In genomic region chr4:129249288-129249687, GRCm38 (mm10) we compare ENCODE assay signal across 20 mouse cellular contexts. TPM values are rescaled to one million over a fixed set of nuclear protein-coding genes. Genes with fewer than 3 reads are reported as not detected.
DNase-seq lines count a peak whose midpoint lies in the region; ATAC-seq and TF ChIP-seq lines count a peak whose summit lies in the region.
"Had no signal": no experiment of that assay in that cellular context is flagged by ENCODE, and none has a peak within 500 bp of the region (broad histone marks: within the 10 kb centered on the region; RNA-seq: fewer than 3 reads in every experiment).

No protein-coding gene starts in this region.

- TF ChIP-seq CTCF in liver, adult 2 months (IDR thresholded peaks at IDR 0.05; ENCODE audit: low read depth, low read length): no peak

- peak overlapping the region; percentile 86; the same call in 1 of the 2 replicates for H3K4me2 ChIP-seq in forebrain, embryonic 15.5 days (replicated peaks)
- no peak overlapping the region for H3K4me2 ChIP-seq in forebrain, embryonic 14.5 days (ENCODE audit: low read length)
- H3K4me2 ChIP-seq in intestine, embryonic 16.5 days (ENCODE audit: low read depth, low read length): no peak overlapping the region
- peak overlapping the region; percentile 96 for H3K4me2 ChIP-seq in stomach, embryonic 15.5 days

- H3K9ac ChIP-seq in forebrain, embryonic 15.5 days (replicated peaks): no peak overlapping the region
- no peak overlapping the region for H3K9ac ChIP-seq in forebrain, embryonic 14.5 days (ENCODE audit: low read length)
- no peak overlapping the region for H3K9ac ChIP-seq in liver, adult 2 months (ENCODE audit: low read depth, low read length)
- peak overlapping the region; percentile 21; the same call in 1 of the 2 replicates for H3K9ac ChIP-seq in intestine, embryonic 16.5 days (ENCODE audit: low read depth, low read length)
- 0 out of 2 replicates have a peak overlapping the region, but pooled peaks have one; percentile 4 for H3K9ac ChIP-seq in stomach, embryonic 15.5 days
- H3K9ac ChIP-seq: lung, embryonic 14.5 days; midbrain, embryonic 12.5 days had no signal

- ATAC-seq in forebrain, embryonic 15.5 days (replicated peaks): no peak
- ATAC-seq in forebrain, embryonic 14.5 days: no peak
- no peak for ATAC-seq in intestine, embryonic 16.5 days
- ATAC-seq in stomach, embryonic 15.5 days (ENCODE audit: insufficient read depth, low FRiP score, low read depth): no peak
- ATAC-seq in erythroid progenitor cell, adult 5-6 weeks (replicated peaks; ENCODE audit: low FRiP score, poor library complexity, severe bottlenecking): no peak

- WGBS in forebrain, embryonic 15.5 days: 38% methylated on average over 7 of the region's 7 CpGs
- 31% methylated on average over 7 of the region's 7 CpGs for WGBS in forebrain, embryonic 14.5 days
- WGBS in liver, adult 2 months: 58% methylated on average over 7 of the region's 7 CpGs
- 48% methylated on average over 7 of the region's 7 CpGs for WGBS in intestine, embryonic 16.5 days
- WGBS in stomach, embryonic 15.5 days: 50% methylated on average over 7 of the region's 7 CpGs

- peaks cover 19% of the 10 kb centered on the region for H3K4me1 ChIP-seq in forebrain, embryonic 15.5 days
- peaks cover 6% of the 10 kb centered on the region; the same call in 1 of the 2 replicates for H3K4me1 ChIP-seq in forebrain, embryonic 14.5 days (ENCODE audit: control insufficient read depth, insufficient read depth, low read length)
- peaks cover 19% of the 10 kb centered on the region for H3K4me1 ChIP-seq in liver, adult 2 months (ENCODE audit: control insufficient read depth, insufficient read depth, low read length)
- peaks cover 32% of the 10 kb centered on the region for H3K4me1 ChIP-seq in intestine, embryonic 16.5 days (ENCODE audit: control insufficient read depth, insufficient read depth, low read length)
- peaks cover 44% of the 10 kb centered on the region for H3K4me1 ChIP-seq in stomach, embryonic 15.5 days

- no peak overlapping the region for H3K4me3 ChIP-seq in forebrain, embryonic 15.5 days
- H3K4me3 ChIP-seq in forebrain, embryonic 14.5 days (ENCODE audit: low read depth, low read length): no peak overlapping the region
- H3K4me3 ChIP-seq in liver, adult 2 months (ENCODE audit: insufficient read depth, low read depth, low read length): no peak overlapping the region
- H3K4me3 ChIP-seq in intestine, embryonic 16.5 days (ENCODE audit: low read length): no peak overlapping the region
- no peak overlapping the region for H3K4me3 ChIP-seq in stomach, embryonic 15.5 days (replicated peaks)

- no peak for TF ChIP-seq POLR2A in liver, adult 2 months (IDR thresholded peaks at IDR 0.05; ENCODE audit: extremely low read depth, insufficient read depth, low read length)

- no peaks in the 10 kb centered on the region for H3K36me3 ChIP-seq in forebrain, embryonic 15.5 days
- H3K36me3 ChIP-seq in forebrain, embryonic 14.5 days (ENCODE audit: control insufficient read depth, insufficient read depth, low read length): no peaks in the 10 kb centered on the region
- H3K36me3 ChIP-seq in liver, adult 2 months (ENCODE audit: control insufficient read depth, insufficient read depth, low read length): no peaks in the 10 kb centered on the region
- H3K36me3 ChIP-seq in intestine, embryonic 16.5 days (ENCODE audit: control insufficient read depth, insufficient read depth, low read length): no peaks in the 10 kb centered on the region
- H3K36me3 ChIP-seq in stomach, embryonic 15.5 days: no peaks in the 10 kb centered on the region
- H3K36me3 ChIP-seq: embryonic facial prominence, embryonic 15.5 days; forebrain, embryonic 10.5 days; liver, embryonic 13.5 days; midbrain, embryonic 12.5 days had no signal

- H3K79me2 ChIP-seq in liver, adult 2 months (ENCODE audit: control insufficient read depth, insufficient read depth, low read length): peaks cover 21% of the 10 kb centered on the region

- H3K27ac ChIP-seq in forebrain, embryonic 15.5 days (replicated peaks): no peak overlapping the region
- H3K27ac ChIP-seq in forebrain, embryonic 14.5 days (ENCODE audit: low read depth, low read length): no peak overlapping the region
- H3K27ac ChIP-seq in liver, adult 2 months (replicated peaks; ENCODE audit: insufficient read depth, low read depth, low read length): peak overlapping the region; percentile 77
- peak overlapping the region; percentile 98 for H3K27ac ChIP-seq in intestine, embryonic 16.5 days (ENCODE audit: low read length)
- H3K27ac ChIP-seq in stomach, embryonic 15.5 days: peak overlapping the region; percentile 90; the same call in 1 of the 2 replicates
- H3K27ac ChIP-seq: embryonic facial prominence, embryonic 15.5 days; liver, embryonic 13.5 days; midbrain, embryonic 12.5 days had no signal

- no peaks in the 10 kb centered on the region for H3K9me3 ChIP-seq in forebrain, embryonic 15.5 days
- no peaks in the 10 kb centered on the region for H3K9me3 ChIP-seq in forebrain, embryonic 14.5 days (replicated peaks; ENCODE audit: control insufficient read depth, low read length)
- H3K9me3 ChIP-seq in intestine, embryonic 16.5 days (ENCODE audit: control insufficient read depth, low read length): no peaks in the 10 kb centered on the region
- no peaks in the 10 kb centered on the region for H3K9me3 ChIP-seq in stomach, embryonic 15.5 days
- H3K9me3 ChIP-seq: embryonic facial prominence, embryonic 15.5 days; forebrain, embryonic 10.5 days; liver, embryonic 13.5 days; midbrain, embryonic 12.5 days had no signal

- no peak for DNase-seq in forebrain, embryonic 14.5 days (ENCODE audit: low spot score)
- peak; percentile 46 for DNase-seq in liver, adult 2 months (ENCODE audit: extremely low read depth, low read depth, low spot score)
- no peak for DNase-seq in liver
- no peak for DNase-seq in natural killer cell, adult 2 months (ENCODE audit: low spot score in 2 of 2)
- DNase-seq: adrenal gland, adult 2 months; cerebellum, postnatal 10 days; gastrocnemius, postnatal 36 days; liver, embryonic 13.5 days; lung, embryonic 14.5 days; lung, postnatal 36 days; right cerebral cortex, postnatal 25 days; thymus, postnatal 25 days had no signal

- peaks cover 45% of the 10 kb centered on the region for H3K27me3 ChIP-seq in forebrain, embryonic 15.5 days
- peaks cover 40% of the 10 kb centered on the region for H3K27me3 ChIP-seq in forebrain, embryonic 14.5 days (replicated peaks; ENCODE audit: control insufficient read depth, insufficient read depth, low read length)
- H3K27me3 ChIP-seq in liver, adult 2 months (ENCODE audit: control insufficient read depth, insufficient read depth, low read length): no peaks in the 10 kb centered on the region
- H3K27me3 ChIP-seq in intestine, embryonic 16.5 days (replicated peaks; ENCODE audit: control insufficient read depth, insufficient read depth, low read length): peaks cover 5% of the 10 kb centered on the region; the same call in 1 of the 2 replicates
- H3K27me3 ChIP-seq in stomach, embryonic 15.5 days (replicated peaks): no peaks in the 10 kb centered on the region

RNA-seq across cellular contexts. Expression of gene C77080, which starts 11.9 kb away (rescaled TPM):
- polyA plus RNA-seq in forebrain, embryonic 15.5 days (2015; fragmentation: Nextera tagmentation; extraction: Ambion mirVana): 4.1 and 4.5 TPM in 2 replicates
- 3.6 and 4.2 TPM in 2 replicates for polyA plus RNA-seq in forebrain, embryonic 14.5 days (2014; fragmentation: Nextera tagmentation; extraction: Ambion mirVana)
- 8.9 and 17.9 TPM in 2 replicates for total RNA-seq in liver, adult 2 months (2014; rRNA removed)
- 46.6 and 60.7 TPM in 2 replicates for polyA plus RNA-seq in liver, adult 2 months (2012; rRNA removed)
- 6.5 and 7.5 TPM in 2 replicates for polyA plus RNA-seq in intestine, embryonic 16.5 days (2015; fragmentation: Nextera tagmentation; extraction: Ambion mirVana)
- polyA plus RNA-seq in stomach, embryonic 15.5 days (2015; fragmentation: Nextera tagmentation; extraction: Ambion mirVana): 11.8 and 12.6 TPM in 2 replicates
- not detected in 2 replicates for total RNA-seq in erythroid progenitor cell, adult 5-6 weeks (2015; ENCODE audit: low replicate concordance)
- total RNA-seq in erythroid progenitor cell, adult 5-6 weeks (2017; ENCODE audit: low replicate concordance): not detected in 2 replicates
- total RNA-seq: neutrophil, adult 5-6 weeks had no signal

RNA-seq across cellular contexts. Expression of gene Sync, which starts 38.1 kb away (rescaled TPM):
- polyA plus RNA-seq in forebrain, embryonic 15.5 days (2015; fragmentation: Nextera tagmentation; extraction: Ambion mirVana): 0.13 and 0.36 TPM in 2 replicates
- polyA plus RNA-seq in forebrain, embryonic 14.5 days (2014; fragmentation: Nextera tagmentation; extraction: Ambion mirVana): 0.14 and 0.24 TPM in 2 replicates
- total RNA-seq in liver, adult 2 months (2014; rRNA removed): not detected in 2 replicates
- polyA plus RNA-seq in liver, adult 2 months (2012; rRNA removed): 0.04 and 0.05 TPM in 2 replicates
- 1.1 and 1.3 TPM in 2 replicates for polyA plus RNA-seq in intestine, embryonic 16.5 days (2015; fragmentation: Nextera tagmentation; extraction: Ambion mirVana)
- polyA plus RNA-seq in stomach, embryonic 15.5 days (2015; fragmentation: Nextera tagmentation; extraction: Ambion mirVana): 2.0 and 2.1 TPM in 2 replicates
- total RNA-seq in erythroid progenitor cell, adult 5-6 weeks (2015; ENCODE audit: low replicate concordance): not detected in 2 replicates
- not detected in 2 replicates for total RNA-seq in erythroid progenitor cell, adult 5-6 weeks (2017; ENCODE audit: low replicate concordance)

RNA-seq across cellular contexts. Expression of gene Yars, which starts 59.7 kb away (rescaled TPM):
- polyA plus RNA-seq in forebrain, embryonic 15.5 days (2015; fragmentation: Nextera tagmentation; extraction: Ambion mirVana): 106 and 115 TPM in 2 replicates
- 110 and 126 TPM in 2 replicates for polyA plus RNA-seq in forebrain, embryonic 14.5 days (2014; fragmentation: Nextera tagmentation; extraction: Ambion mirVana)
- 17.2 and 18.5 TPM in 2 replicates for total RNA-seq in liver, adult 2 months (2014; rRNA removed)
- 10.7 and 15.3 TPM in 2 replicates for polyA plus RNA-seq in liver, adult 2 months (2012; rRNA removed)
- 104 and 107 TPM in 2 replicates for polyA plus RNA-seq in intestine, embryonic 16.5 days (2015; fragmentation: Nextera tagmentation; extraction: Ambion mirVana)
- 72.3 and 80.0 TPM in 2 replicates for polyA plus RNA-seq in stomach, embryonic 15.5 days (2015; fragmentation: Nextera tagmentation; extraction: Ambion mirVana)
- 21.0 and 29.9 TPM in 2 replicates for total RNA-seq in erythroid progenitor cell, adult 5-6 weeks (2015; ENCODE audit: low replicate concordance)
- 25.3 and 61.2 TPM in 2 replicates for total RNA-seq in erythroid progenitor cell, adult 5-6 weeks (2017; ENCODE audit: low replicate concordance)

RNA-seq across cellular contexts. Expression of gene S100pbp, which starts 59.8 kb away (rescaled TPM):
- 15.3 and 17.2 TPM in 2 replicates for polyA plus RNA-seq in forebrain, embryonic 15.5 days (2015; fragmentation: Nextera tagmentation; extraction: Ambion mirVana)
- polyA plus RNA-seq in forebrain, embryonic 14.5 days (2014; fragmentation: Nextera tagmentation; extraction: Ambion mirVana): 9.7 and 11.8 TPM in 2 replicates
- total RNA-seq in liver, adult 2 months (2014; rRNA removed): 13.4 TPM in 2 replicates
- polyA plus RNA-seq in liver, adult 2 months (2012; rRNA removed): 7.3 and 10.0 TPM in 2 replicates
- 10.3 and 10.9 TPM in 2 replicates for polyA plus RNA-seq in intestine, embryonic 16.5 days (2015; fragmentation: Nextera tagmentation; extraction: Ambion mirVana)
- 13.1 and 14.1 TPM in 2 replicates for polyA plus RNA-seq in stomach, embryonic 15.5 days (2015; fragmentation: Nextera tagmentation; extraction: Ambion mirVana)
- total RNA-seq in erythroid progenitor cell, adult 5-6 weeks (2015; ENCODE audit: low replicate concordance): 6.8 and 29.8 TPM in 2 replicates
- 8.1 and 11.6 TPM in 2 replicates for total RNA-seq in erythroid progenitor cell, adult 5-6 weeks (2017; ENCODE audit: low replicate concordance)

Comparison
In these comparisons a context has a peak if more than half of its experiments do, and no peak if none do; other contexts are left out.
1. H3K4me2 ChIP-seq: peak in forebrain, embryonic 15.5 days (single experiment) and stomach, embryonic 15.5 days (single experiment); none in forebrain, embryonic 14.5 days (single experiment) and intestine, embryonic 16.5 days (single experiment).
2. H3K27ac ChIP-seq: peak in liver, adult 2 months (single experiment), intestine, embryonic 16.5 days (single experiment) and stomach, embryonic 15.5 days (single experiment); none in forebrain, embryonic 15.5 days (single experiment) and forebrain, embryonic 14.5 days (single experiment).
3. H3K9ac ChIP-seq: peak in intestine, embryonic 16.5 days (single experiment) and stomach, embryonic 15.5 days (single experiment); none in forebrain, embryonic 15.5 days (single experiment), forebrain, embryonic 14.5 days (single experiment) and liver, adult 2 months (single experiment).